Mouse (Mus musculus) heart, embryonic 14.5 days (tissue): ENCODE measurements at regions not wholly inside any gene's neighbourhood (a gene's known extent, or its start where the extent isn't known, plus 50 kb on each side); places are given as distances from the start of the nearest gene placed in this dataset.

ENCODE experiments used
- ATAC-seq: fragments of 200-750 bp; cut with Nextera tagmentation; 2 replicates; pipeline ENCODE4 v1.8.0; 2017; ENCODE audit warnings: low read depth, moderate TSS enrichment; ENCODE audit not compliant: insufficient number of reproducible peaks, insufficient read depth, low FRiP score
- H3K27ac ChIP-seq, 2 experiments: fragments of 200-500 bp in 1 of 2; fragments of 300-500 bp in 1 of 2; sonication (generic) in 1 of 2; replicated peaks in 1 of 2; 2 replicates each; pipeline ENCODE4 v1.5.1; 2012 to 2014; ENCODE audit warnings: low read depth in 2 of 2, low read length in 2 of 2, control low read depth in 1 of 2, mild to moderate bottlenecking in 1 of 2, mixed read lengths in 1 of 2; ENCODE audit not compliant: control insufficient read depth in 1 of 2, insufficient read depth in 1 of 2
- H3K27me3 ChIP-seq: fragments of 300-500 bp; sonication (generic); 2 replicates; pipeline ENCODE4 v1.6.1; 2014; ENCODE audit warnings: mild to moderate bottlenecking, low read length, control low read depth; ENCODE audit not compliant: control insufficient read depth, insufficient read depth
- H3K36me3 ChIP-seq: fragments of 300-500 bp; sonication (generic); 2 replicates; pipeline ENCODE4 v1.6.1; 2014; ENCODE audit warnings: mild to moderate bottlenecking, control low read depth, low read length, mixed read lengths; ENCODE audit not compliant: control insufficient read depth, insufficient read depth
- H3K4me1 ChIP-seq, 2 experiments: fragments of 200-500 bp in 1 of 2; fragments of 300-500 bp in 1 of 2; sonication (generic) in 1 of 2; 2 replicates each; pipeline ENCODE4 v1.6.1; 2012 to 2014; ENCODE audit warnings: low read length in 2 of 2, control low read depth in 1 of 2, mixed read lengths in 1 of 2; ENCODE audit not compliant: control insufficient read depth in 2 of 2, insufficient read depth in 2 of 2
- H3K4me2 ChIP-seq: fragments of 300-500 bp; sonication (generic); 2 replicates; pipeline ENCODE4 v1.6.1; 2014; ENCODE audit warnings: mild to moderate bottlenecking, low read length
- H3K4me3 ChIP-seq, 2 experiments: fragments of 200-500 bp in 1 of 2; fragments of 300-500 bp in 1 of 2; sonication (generic) in 1 of 2; 2 replicates each; pipeline ENCODE4 v1.5.1; 2012 to 2014; ENCODE audit warnings: low read length in 2 of 2, mild to moderate bottlenecking in 2 of 2, control low read depth in 1 of 2, low read depth in 1 of 2, moderate library complexity in 1 of 2; ENCODE audit not compliant: control insufficient read depth in 1 of 2, insufficient read depth in 1 of 2
- H3K9ac ChIP-seq: fragments of 300-500 bp; sonication (generic); 2 replicates; pipeline ENCODE4 v1.6.1; 2014; ENCODE audit warnings: mild to moderate bottlenecking, low read length
- H3K9me3 ChIP-seq: fragments of 300-500 bp; sonication (generic); 2 replicates; pipeline ENCODE4 v1.6.1; 2016; ENCODE audit warnings: low read length, control low read depth; ENCODE audit not compliant: control insufficient read depth
- WGBS: fragments of 180-500 bp; shearing (Covaris S2); extraction: QIAGEN DNeasy Blood & Tissue Kit; methylation state at CpG from one replicate; pipeline ENCODE4 v1.1.7; 2014; 5-methylcytosine and 5-hydroxymethylcytosine counted together

GRCm38 (mm10) chr10:37079535-37079934 is 59.2 kb downstream of the Marcks start:
- Histone ChIP-seq H3K4me3 (no peak overlapping the region), H3K27me3 (no peaks in the 10 kb centered on the region), H3K27ac (peak overlapping the region; percentile 6 to 83; a peak in 3 of 4 replicates), H3K9me3 (no peaks in the 10 kb centered on the region), H3K36me3 (no peaks in the 10 kb centered on the region), H3K4me1 (peaks cover 3 to 13% of the 10 kb centered on the region in 2 experiments), H3K9ac (no peak overlapping the region), H3K4me2 (no peak overlapping the region)
- 77% methylated on average over 6 of the region's 6 CpGs for WGBS
- no peak for ATAC-seq

GRCm38 (mm10) chr10:37078439-37078838 is 60.3 kb downstream of the Marcks start:
- Histone ChIP-seq H3K27ac (peak overlapping the region; percentile 50 to 83), H3K4me1 (peaks cover 3 to 13% of the 10 kb centered on the region in 2 experiments), H3K4me3 (no peak overlapping the region), H3K4me2 (no peak overlapping the region), H3K9ac (no peak overlapping the region), H3K36me3 (no peaks in the 10 kb centered on the region), H3K9me3 (no peaks in the 10 kb centered on the region), H3K27me3 (no peaks in the 10 kb centered on the region)
- 10% methylated on average over 5 of the region's 5 CpGs for WGBS
- ATAC-seq: peak; percentile 95

DNA sequence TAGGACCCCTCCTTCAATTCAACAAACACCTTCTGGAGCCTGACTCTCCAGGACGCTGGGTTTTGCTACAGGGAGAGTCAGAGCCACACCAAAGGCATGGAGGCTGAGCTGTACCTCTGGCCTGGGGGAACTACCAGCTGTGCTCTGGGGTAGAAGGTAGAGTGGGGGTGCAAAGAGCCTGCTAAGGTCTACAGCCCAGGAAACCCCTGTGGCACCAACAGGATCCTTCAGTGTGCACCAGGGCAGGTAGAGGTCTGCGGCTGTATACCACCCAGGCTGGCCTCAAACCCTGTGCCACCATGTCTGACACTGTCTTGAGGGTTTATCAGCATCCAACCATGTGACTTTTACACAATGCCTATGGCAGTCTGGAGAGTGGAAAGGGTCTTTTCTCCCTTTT is 61.0 kb downstream of the Marcks start:
- Histone ChIP-seq H3K27ac (peak overlapping the region; percentile 27 to 83), H3K27me3 (no peaks in the 10 kb centered on the region), H3K9ac (no peak overlapping the region), H3K4me3 (no peak overlapping the region), H3K4me1 (peaks cover 3 to 13% of the 10 kb centered on the region in 2 experiments; a peak in 3 of 4 replicates), H3K36me3 (no peaks in the 10 kb centered on the region), H3K4me2 (no peak overlapping the region), H3K9me3 (no peaks in the 10 kb centered on the region)
- no peak for ATAC-seq
- 72% methylated on average over 2 of the region's 2 CpGs for WGBS

DNA sequence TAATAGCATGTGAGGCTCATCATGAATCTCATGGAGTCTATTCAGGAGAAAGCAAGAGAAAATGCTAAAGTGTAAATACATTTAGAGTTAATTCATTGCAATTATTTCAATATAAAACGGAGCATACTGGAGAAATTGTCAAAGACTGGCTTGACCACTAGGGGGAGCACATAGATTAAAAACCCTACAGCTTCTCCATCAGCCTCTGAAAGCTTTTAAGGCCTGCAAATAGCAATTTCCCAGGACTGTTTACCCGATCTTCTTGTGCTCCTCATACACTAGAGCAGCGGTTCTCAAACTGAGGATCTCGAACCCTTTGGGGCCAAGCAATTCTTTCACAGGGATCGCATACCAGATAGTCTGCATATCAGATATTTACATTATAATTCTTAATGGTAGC is 65.9 kb downstream of the Marcks start:
- Histone ChIP-seq H3K4me1 (peaks cover 2 to 4% of the 10 kb centered on the region in 2 experiments; a peak in 3 of 4 replicates), H3K27ac (no peak overlapping the region), H3K4me2 (no peak overlapping the region; the same call in 1 of the 2 replicates), H3K4me3 (no peak overlapping the region), H3K9me3 (no peaks in the 10 kb centered on the region), H3K9ac (no peak overlapping the region), H3K27me3 (no peaks in the 10 kb centered on the region), H3K36me3 (no peaks in the 10 kb centered on the region)
- no peak for ATAC-seq
- WGBS: 17% methylated on average over 5 of the region's 5 CpGs

GRCm38 (mm10) chr10:37072061-37072460 is 66.7 kb downstream of the Marcks start:
- no peaks in the 10 kb centered on the region for H3K4me1 ChIP-seq
- no peak overlapping the region for H3K9ac ChIP-seq
- no peak overlapping the region for H3K4me3 ChIP-seq
- WGBS: 91% methylated on average over 5 of the region's 5 CpGs
- no peak overlapping the region for H3K27ac ChIP-seq
- no peak for ATAC-seq
- H3K27me3 ChIP-seq: no peaks in the 10 kb centered on the region
- no peaks in the 10 kb centered on the region for H3K9me3 ChIP-seq
- H3K36me3 ChIP-seq: no peaks in the 10 kb centered on the region
- no peak overlapping the region for H3K4me2 ChIP-seq

GRCm38 (mm10) chr10:37071420-37071819 is 67.3 kb downstream of the Marcks start:
- Histone ChIP-seq H3K27me3 (no peaks in the 10 kb centered on the region), H3K36me3 (no peaks in the 10 kb centered on the region), H3K4me2 (no peak overlapping the region), H3K9ac (no peak overlapping the region), H3K27ac (no peak overlapping the region), H3K9me3 (no peaks in the 10 kb centered on the region), H3K4me3 (no peak overlapping the region), H3K4me1 (no peaks in the 10 kb centered on the region)
- WGBS: 80% methylated on average over 2 of the region's 2 CpGs
- ATAC-seq: no peak
